Mouse (Mus musculus) heart, postnatal 0 days (tissue): ENCODE measurements around the gene Mrpl33.

Experiments used
- CTCF ChIP-seq: IDR thresholded peaks from 2 replicates; pipeline ENCODE4 v1.5.1; 2016; ENCODE audit warnings: antibody characterized with exemption, control low read depth, low read depth
- EP300 ChIP-seq: IDR thresholded peaks from 2 replicates; pipeline ENCODE4 v1.6.1; 2016; ENCODE audit warnings: antibody characterized with exemption, low read depth

GRCm38 (mm10) chr5:31680183-31680582, 83.4 kb downstream of the Mrpl33 start:
- no peak for TF ChIP-seq CTCF
- no peak for TF ChIP-seq EP300
